Mouse (Mus musculus) midbrain, embryonic 15.5 days (tissue): Measurements from ENCODE around the gene Med4. TPM values are rescaled to one million over a fixed set of nuclear protein-coding genes. Genes with fewer than 3 reads are reported as not detected.

ENCODE experiments used
- ATAC-seq: fragments of 200-750 bp; cut with Nextera tagmentation; replicated peaks from 2 replicates; pipeline ENCODE4 v1.8.0; 2017; ENCODE audit warnings: moderate TSS enrichment
- H3K27ac ChIP-seq: fragments of 300-500 bp; sonication (generic); 2 replicates; pipeline ENCODE4 v1.5.1; 2015; ENCODE audit warnings: mild to moderate bottlenecking, inconsistent platforms
- H3K27me3 ChIP-seq: fragments of 300-500 bp; sonication (generic); replicated peaks from 2 replicates; pipeline ENCODE4 v1.6.1; 2015; ENCODE audit warnings: inconsistent platforms
- H3K36me3 ChIP-seq: fragments of 300-500 bp; sonication (generic); replicated peaks from 2 replicates; pipeline ENCODE4 v1.6.1; 2015; ENCODE audit warnings: inconsistent platforms
- H3K4me1 ChIP-seq: fragments of 300-500 bp; sonication (generic); 2 replicates; pipeline ENCODE4 v1.6.1; 2015; ENCODE audit warnings: inconsistent platforms
- H3K4me2 ChIP-seq: fragments of 300-500 bp; sonication (generic); 2 replicates; pipeline ENCODE4 v1.6.1; 2015; ENCODE audit warnings: inconsistent platforms, mild to moderate bottlenecking, moderate library complexity
- H3K4me3 ChIP-seq: fragments of 300-500 bp; sonication (generic); 2 replicates; pipeline ENCODE4 v1.5.1; 2015; ENCODE audit warnings: mild to moderate bottlenecking, inconsistent platforms
- H3K9ac ChIP-seq: fragments of 300-500 bp; sonication (generic); 2 replicates; pipeline ENCODE4 v1.6.1; 2015; ENCODE audit warnings: mild to moderate bottlenecking, inconsistent platforms
- H3K9me3 ChIP-seq: fragments of 300-500 bp; sonication (generic); 2 replicates; pipeline ENCODE4 v1.6.1; 2016; ENCODE audit warnings: inconsistent platforms
- WGBS: fragments of 180-500 bp; shearing (Covaris S2); methylation state at CpG from one replicate; pipeline ENCODE4 v1.1.7; 2015; ENCODE audit warnings: mixed read lengths; 5-methylcytosine and 5-hydroxymethylcytosine counted together
- polyA plus RNA-seq: library from polyadenylated mRNA; unstranded; fragments of >200 nt; fragmentation: Nextera tagmentation; extraction: Ambion mirVana; gene quantifications from 2 replicates; pipeline ENCODE4 v1.2.1, GENCODE M21; 2015

Gene Med4
- polyA plus RNA-seq: 82.8 and 91.5 TPM in 2 replicates

DNA sequence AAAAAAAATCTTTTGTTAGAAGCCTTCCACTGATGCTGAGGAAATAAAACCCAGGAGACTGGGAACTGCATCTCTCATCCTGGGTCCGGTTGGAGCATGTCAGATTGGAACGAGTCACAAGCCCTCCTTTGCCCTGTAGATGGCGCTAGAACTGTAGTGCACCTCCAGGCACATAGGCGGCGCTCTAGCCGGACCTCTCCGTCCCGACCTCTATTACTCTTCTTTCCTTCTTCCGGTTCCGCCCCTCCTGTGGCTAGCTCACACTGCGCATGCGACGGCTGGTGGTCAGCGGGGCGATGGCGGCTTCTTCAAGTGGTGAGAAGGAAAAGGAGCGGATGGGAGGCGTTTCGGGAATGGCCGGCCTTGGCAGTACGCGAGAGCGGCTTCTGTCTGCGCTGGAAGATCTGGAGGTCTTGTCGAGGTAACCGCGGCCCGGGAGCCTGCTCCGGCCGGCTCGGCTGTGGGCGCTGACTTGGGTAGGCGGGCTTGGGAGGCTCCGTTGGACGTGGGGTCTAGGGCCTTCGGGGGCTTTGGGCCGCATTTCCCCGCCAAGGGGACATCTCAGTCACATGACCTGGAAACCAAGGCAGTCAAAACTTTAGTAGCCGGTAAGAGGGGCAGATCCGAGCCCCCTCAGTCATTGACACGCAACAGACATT is at the start of gene Med4:
TSS of gene Med4 (plus strand) at position 261 of the 659 bp plus-strand sequence.
- peaks cover 21% of the 10 kb centered on the region for H3K4me1 ChIP-seq
- H3K27ac ChIP-seq: no peak within 1 kb of the TSS
- H3K9me3 ChIP-seq: no peaks in the 10 kb centered on the region
- H3K27me3 ChIP-seq: no peaks in the 10 kb centered on the region
- peak; percentile 98 for ATAC-seq
- peak within 1 kb of the TSS; percentile 86 for H3K4me2 ChIP-seq
- H3K4me3 ChIP-seq: peak within 1 kb of the TSS; percentile 73
- under 1% methylated on average over 41 of the region's 41 CpGs for WGBS
- peak within 1 kb of the TSS; percentile 70 for H3K9ac ChIP-seq
- no peaks in the 10 kb centered on the region; the same call in 1 of the 2 replicates for H3K36me3 ChIP-seq

- WGBS: 79% methylated on average over 12 of the region's 12 CpGs
- H3K4me3 ChIP-seq: no peak overlapping the region
- no peak for ATAC-seq
- no peak overlapping the region for H3K9ac ChIP-seq
- no peak overlapping the region for H3K27ac ChIP-seq
- H3K4me2 ChIP-seq: no peak overlapping the region
- no peaks in the 10 kb centered on the region for H3K9me3 ChIP-seq
- H3K4me1 ChIP-seq: no peaks in the 10 kb centered on the region
- no peaks in the 10 kb centered on the region for H3K36me3 ChIP-seq
- H3K27me3 ChIP-seq: no peaks in the 10 kb centered on the region
Observed at GRCm38 (mm10) chr14:73460514-73461134, 49.2 kb upstream of the Med4 start.

- Histone ChIP-seq H3K36me3 (no peaks in the 10 kb centered on the region), H3K27ac (no peak overlapping the region), H3K4me3 (no peak overlapping the region), H3K9ac (no peak overlapping the region), H3K9me3 (no peaks in the 10 kb centered on the region), H3K4me2 (no peak overlapping the region), H3K4me1 (no peaks in the 10 kb centered on the region), H3K27me3 (no peaks in the 10 kb centered on the region)
- 94% methylated on average over 4 of the region's 4 CpGs for WGBS
- ATAC-seq: no peak
Observed at GRCm38 (mm10) chr14:73462211-73462610, 47.6 kb upstream of the Med4 start.

DNA sequence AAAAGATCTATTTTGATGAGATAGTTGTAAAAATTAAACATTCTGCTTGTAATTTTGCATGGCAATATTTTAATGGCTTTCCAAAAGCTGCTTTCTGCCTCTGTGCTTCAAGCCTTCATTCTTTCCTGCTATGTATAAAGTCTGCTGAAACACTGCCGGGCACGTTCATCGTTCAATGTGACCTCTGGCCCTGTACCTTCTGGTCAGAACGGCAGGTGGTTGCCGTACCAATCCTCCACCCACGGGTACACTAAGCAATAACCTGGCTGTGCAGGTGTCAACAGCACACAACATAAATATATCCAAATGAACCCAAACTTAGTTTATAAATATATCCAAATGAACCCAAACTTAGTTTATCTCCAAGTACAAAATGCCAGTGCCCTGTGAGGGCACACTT is 42.1 kb upstream of the Med4 start:
- Histone ChIP-seq H3K9me3 (no peaks in the 10 kb centered on the region), H3K4me1 (peaks cover 6% of the 10 kb centered on the region; the same call in 1 of the 2 replicates), H3K27ac (no peak overlapping the region), H3K9ac (no peak overlapping the region), H3K27me3 (no peaks in the 10 kb centered on the region), H3K4me2 (no peak overlapping the region), H3K4me3 (no peak overlapping the region), H3K36me3 (no peaks in the 10 kb centered on the region)
- ATAC-seq: no peak
- 80% methylated on average over 6 of the region's 6 CpGs for WGBS

DNA sequence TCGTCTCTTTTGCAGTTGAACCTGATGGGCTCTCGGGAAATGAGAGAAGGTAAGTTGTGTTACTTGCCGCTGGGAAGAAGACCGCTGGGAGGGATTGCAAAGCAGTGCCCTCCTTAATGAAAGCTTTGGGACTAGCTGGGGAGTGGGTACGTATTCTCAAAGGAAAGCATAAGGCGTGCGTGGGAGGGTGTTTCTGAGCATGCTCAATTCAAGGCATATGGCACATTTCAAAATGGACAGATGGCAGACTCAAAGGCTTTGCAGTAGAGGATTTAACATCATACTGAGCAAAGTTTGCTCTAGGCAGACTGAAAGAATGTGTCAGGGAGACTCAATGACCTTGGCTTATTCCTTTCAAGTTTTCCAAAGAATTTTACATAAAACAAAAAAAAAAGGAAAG is 40.3 kb upstream of the Med4 start:
- ATAC-seq: no peak
- Histone ChIP-seq H3K4me3 (no peak overlapping the region), H3K9me3 (no peaks in the 10 kb centered on the region), H3K36me3 (no peaks in the 10 kb centered on the region), H3K27me3 (no peaks in the 10 kb centered on the region), H3K27ac (no peak overlapping the region), H3K4me1 (peaks cover 11% of the 10 kb centered on the region; the same call in 1 of the 2 replicates), H3K4me2 (no peak overlapping the region), H3K9ac (no peak overlapping the region)
- 56% methylated on average over 7 of the region's 7 CpGs for WGBS

DNA sequence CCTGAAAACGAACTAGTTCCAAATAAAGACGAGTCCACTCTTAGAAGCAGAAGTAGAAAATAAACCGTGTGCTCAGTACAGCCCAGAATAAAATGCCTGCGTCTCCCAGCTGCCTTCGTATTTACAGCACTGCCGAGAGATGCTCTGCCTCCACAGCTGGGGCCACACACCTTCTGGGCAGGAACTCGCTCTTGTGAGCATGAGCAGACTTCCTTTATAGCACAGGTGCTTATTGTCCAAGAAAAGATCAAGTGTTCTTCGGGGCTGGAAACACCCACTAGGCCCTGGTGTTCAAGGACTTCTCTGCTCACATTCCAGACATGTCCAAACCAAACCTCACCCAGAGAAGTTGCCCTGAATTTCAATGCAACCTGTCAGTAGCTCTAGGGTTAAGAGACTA is 39.2 kb upstream of the Med4 start:
- Histone ChIP-seq H3K4me2 (no peak overlapping the region), H3K27me3 (no peaks in the 10 kb centered on the region), H3K9ac (no peak overlapping the region), H3K27ac (no peak overlapping the region), H3K4me1 (peaks cover 11% of the 10 kb centered on the region; the same call in 1 of the 2 replicates), H3K36me3 (no peaks in the 10 kb centered on the region), H3K9me3 (no peaks in the 10 kb centered on the region), H3K4me3 (no peak overlapping the region)
- 78% methylated on average over 8 of the region's 8 CpGs for WGBS
- no peak for ATAC-seq

DNA sequence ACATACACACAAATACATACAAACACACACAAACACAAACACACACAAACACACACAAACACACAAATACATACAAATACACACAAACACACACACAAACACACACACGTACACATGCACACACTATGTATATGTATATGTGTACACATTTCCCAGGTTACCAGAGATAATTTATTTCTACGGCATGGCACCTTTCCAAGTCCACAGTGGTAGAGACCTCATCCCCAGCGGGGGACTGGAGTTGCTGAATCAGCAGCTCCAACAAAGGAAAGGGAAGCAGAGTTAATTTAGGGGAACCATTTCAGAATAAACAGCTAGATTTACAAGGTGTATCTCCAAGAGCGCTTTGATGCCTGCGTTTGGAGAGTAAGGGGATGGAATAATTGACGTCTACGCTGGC is 37.6 kb upstream of the Med4 start:
- 45% methylated on average over 7 of the region's 7 CpGs for WGBS
- Histone ChIP-seq H3K9me3 (no peaks in the 10 kb centered on the region), H3K4me1 (peaks cover 11% of the 10 kb centered on the region; the same call in 1 of the 2 replicates), H3K27me3 (no peaks in the 10 kb centered on the region), H3K4me3 (no peak overlapping the region), H3K27ac (no peak overlapping the region), H3K9ac (no peak overlapping the region), H3K36me3 (no peaks in the 10 kb centered on the region), H3K4me2 (no peak overlapping the region; the same call in 1 of the 2 replicates)
- ATAC-seq: no peak; the same call in 1 of the 2 replicates

GRCm38 (mm10) chr14:73473670-73474460 is 36.0 kb upstream of the Med4 start:
- Histone ChIP-seq H3K36me3 (no peaks in the 10 kb centered on the region), H3K27me3 (no peaks in the 10 kb centered on the region), H3K9ac (no peak overlapping the region), H3K27ac (peak overlapping the region; percentile 38; the same call in 1 of the 2 replicates), H3K9me3 (no peaks in the 10 kb centered on the region), H3K4me3 (no peak overlapping the region), H3K4me1 (peaks cover 11% of the 10 kb centered on the region; the same call in 1 of the 2 replicates), H3K4me2 (no peak overlapping the region)
- ATAC-seq: no peak
- WGBS: 61% methylated on average over 3 of the region's 3 CpGs

GRCm38 (mm10) chr14:73474636-73475093 is 35.2 kb upstream of the Med4 start:
- no peaks in the 10 kb centered on the region for H3K36me3 ChIP-seq
- 24% methylated on average over 7 of the region's 7 CpGs for WGBS
- no peak overlapping the region for H3K9ac ChIP-seq
- H3K27me3 ChIP-seq: no peaks in the 10 kb centered on the region
- no peak; the same call in 1 of the 2 replicates for ATAC-seq
- peak overlapping the region; percentile 38; the same call in 1 of the 2 replicates for H3K27ac ChIP-seq
- H3K4me3 ChIP-seq: no peak overlapping the region
- no peaks in the 10 kb centered on the region for H3K9me3 ChIP-seq
- peaks cover 11% of the 10 kb centered on the region; the same call in 1 of the 2 replicates for H3K4me1 ChIP-seq
- H3K4me2 ChIP-seq: no peak overlapping the region

GRCm38 (mm10) chr14:73475506-73475905 is 34.3 kb upstream of the Med4 start:
- Histone ChIP-seq H3K4me2 (no peak overlapping the region), H3K36me3 (no peaks in the 10 kb centered on the region), H3K4me1 (peaks cover 11% of the 10 kb centered on the region; the same call in 1 of the 2 replicates), H3K27ac (no peak overlapping the region), H3K4me3 (no peak overlapping the region), H3K27me3 (no peaks in the 10 kb centered on the region), H3K9ac (no peak overlapping the region), H3K9me3 (no peaks in the 10 kb centered on the region)
- no peak for ATAC-seq
- 62% methylated on average over 7 of the region's 7 CpGs for WGBS

DNA sequence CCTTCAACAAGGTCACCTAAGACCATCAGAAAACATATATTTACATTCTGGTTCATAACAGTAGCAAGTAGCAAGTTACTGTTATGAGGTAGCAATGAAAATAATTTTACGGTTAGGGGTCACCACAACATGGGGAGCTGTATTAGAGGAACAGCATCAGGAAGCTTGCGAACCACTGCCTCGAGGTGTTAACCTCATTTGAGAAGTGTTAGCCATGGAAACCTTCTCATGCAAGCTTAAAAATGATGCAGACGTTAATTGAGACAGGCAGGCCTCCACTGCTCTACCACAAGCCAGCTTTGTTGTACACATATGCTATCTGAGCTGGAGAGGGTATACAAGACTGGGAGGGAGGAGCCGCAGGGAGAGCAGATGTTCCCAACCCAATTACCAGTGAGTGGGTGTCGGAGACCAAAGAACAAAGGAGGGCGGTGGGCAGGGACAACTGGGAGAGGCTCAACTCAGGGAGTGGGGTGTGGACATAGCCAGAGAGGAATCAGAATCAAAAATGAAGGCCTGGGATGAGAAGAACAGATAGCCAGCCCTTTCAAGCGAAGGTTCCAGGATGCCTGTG is 33.4 kb upstream of the Med4 start:
- ATAC-seq: 0 out of 2 replicates have a peak, but pooled peaks have one; percentile 46
- no peaks in the 10 kb centered on the region for H3K36me3 ChIP-seq
- 69% methylated on average over 8 of the region's 8 CpGs for WGBS

GRCm38 (mm10) chr14:73477077-73477476 is 32.7 kb upstream of the Med4 start:
- H3K36me3 ChIP-seq: no peaks in the 10 kb centered on the region
- 95% methylated on average over 10 of the region's 10 CpGs for WGBS
- no peak overlapping the region for H3K27ac ChIP-seq
- ATAC-seq: no peak
- H3K9me3 ChIP-seq: no peaks in the 10 kb centered on the region
- H3K4me1 ChIP-seq: peaks cover 11% of the 10 kb centered on the region; the same call in 1 of the 2 replicates
- H3K4me3 ChIP-seq: no peak overlapping the region
- H3K4me2 ChIP-seq: no peak overlapping the region
- H3K27me3 ChIP-seq: no peaks in the 10 kb centered on the region
- no peak overlapping the region for H3K9ac ChIP-seq

More for the DNA sequence above, 33.4 kb upstream of the Med4 start:
- Histone ChIP-seq H3K9ac (no peak overlapping the region), H3K27me3 (no peaks in the 10 kb centered on the region), H3K4me2 (no peak overlapping the region), H3K9me3 (no peaks in the 10 kb centered on the region), H3K27ac (no peak overlapping the region), H3K4me1 (peaks cover 11% of the 10 kb centered on the region; the same call in 1 of the 2 replicates), H3K4me3 (no peak overlapping the region)
